Mouse (Mus musculus) 3134 (cell line): ENCODE results near the gene 1700029J07Rik.

Experiments used
- DNase-seq: peaks from one replicate; pipeline ENCODE4 v3.0.0-alpha.2; 2011; ENCODE audit warnings: low spot score; ENCODE audit not compliant: insufficient read length; ENCODE audit errors: extremely low read depth

Gene 1700029J07Rik

DNA sequence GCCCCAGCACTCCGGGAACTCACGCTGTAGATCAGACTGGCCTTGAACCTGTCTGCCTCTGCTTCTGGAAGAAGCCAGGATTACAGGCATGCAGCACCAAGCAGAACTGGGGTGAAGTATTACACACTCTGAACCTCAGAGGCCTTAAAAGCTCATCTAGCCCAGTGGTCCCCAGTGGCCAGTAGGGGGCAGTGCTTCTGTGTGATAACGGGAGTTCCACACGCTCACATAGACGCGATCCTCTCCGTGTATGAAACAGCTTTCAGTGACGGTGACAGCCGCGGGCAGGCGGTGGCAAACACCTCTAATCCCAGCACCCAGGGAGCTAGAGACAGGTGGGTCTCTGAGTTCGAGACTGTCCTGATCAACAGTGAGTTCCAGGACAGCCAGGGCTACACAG lies 4.2 kb downstream of the 1700029J07Rik start:
- no peak for DNase-seq

GRCm38 (mm10) chr8:45950622-45951021 lies 24.4 kb downstream of the 1700029J07Rik start:
- DNase-seq = no peak

DNA sequence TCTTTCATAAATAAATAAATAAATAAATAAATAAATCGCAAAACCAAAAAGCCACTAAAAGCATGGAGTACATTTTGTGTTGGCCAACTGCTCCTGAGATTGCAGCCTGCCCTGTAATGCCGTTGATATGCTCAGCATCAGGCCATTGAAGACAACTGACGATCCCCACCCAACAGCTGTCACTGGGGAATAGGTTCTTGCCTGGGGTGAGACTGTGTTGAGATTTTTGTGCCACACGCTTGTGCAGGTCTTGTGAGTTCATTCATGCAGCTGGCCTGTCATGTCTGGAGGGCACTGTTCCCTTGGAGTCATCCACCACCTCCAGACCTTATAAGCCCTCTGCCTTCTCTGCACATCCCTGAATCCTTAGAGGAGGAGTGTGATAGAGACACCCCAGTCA lies 28.8 kb downstream of the 1700029J07Rik start:
- DNase-seq = no peak

GRCm38 (mm10) chr8:45936986-45937385 lies 38.1 kb downstream of the 1700029J07Rik start:
- DNase-seq = no peak

- peak; percentile 74 for DNase-seq
Measured at GRCm38 (mm10) chr8:45934582-45935014, 40.5 kb downstream of the 1700029J07Rik start, which contains the start of gene Ccdc110. Ccdc110 (plus strand) TSS chr8:45934619.

DNA sequence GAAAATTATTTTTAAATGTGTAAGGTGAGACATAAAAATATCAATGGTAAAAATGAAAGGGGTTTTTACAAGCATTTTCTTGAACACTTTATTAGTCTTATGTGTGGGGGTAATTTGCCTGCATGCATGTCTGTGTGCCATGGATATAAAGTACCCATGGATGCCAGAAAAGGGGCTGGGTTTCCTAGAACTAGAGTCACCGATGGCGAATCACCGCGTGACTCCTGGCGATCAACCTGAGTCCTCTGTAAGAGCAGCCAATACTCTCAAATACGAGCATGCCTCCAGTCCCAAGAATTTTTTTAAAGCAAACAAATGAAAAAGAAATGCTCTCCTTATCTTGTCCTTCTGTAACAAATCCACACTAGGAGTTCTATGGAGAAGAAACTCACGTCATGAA lies 52.9 kb downstream of the 1700029J07Rik start:
- no peak for DNase-seq

DNA sequence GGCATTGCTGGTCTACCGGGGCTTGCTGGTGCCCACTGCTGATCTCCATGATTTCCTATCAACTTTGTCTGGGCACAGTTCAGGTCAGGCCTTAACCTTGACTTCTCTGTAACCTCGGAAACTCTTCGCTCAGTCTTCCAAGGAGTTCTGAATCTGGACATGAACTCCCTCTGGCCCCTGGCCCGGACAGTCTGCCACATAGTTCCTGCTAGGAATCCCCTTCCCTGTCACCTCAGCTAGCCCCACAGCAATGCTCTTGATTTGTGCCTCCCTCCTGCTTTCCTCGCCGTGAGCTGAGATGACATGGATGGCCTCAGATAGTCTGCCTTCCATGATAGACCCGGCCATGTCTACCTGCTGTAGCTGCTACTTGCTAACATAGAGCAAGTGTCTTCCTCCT lies 54.7 kb downstream of the 1700029J07Rik start:
- no peak for DNase-seq

DNA sequence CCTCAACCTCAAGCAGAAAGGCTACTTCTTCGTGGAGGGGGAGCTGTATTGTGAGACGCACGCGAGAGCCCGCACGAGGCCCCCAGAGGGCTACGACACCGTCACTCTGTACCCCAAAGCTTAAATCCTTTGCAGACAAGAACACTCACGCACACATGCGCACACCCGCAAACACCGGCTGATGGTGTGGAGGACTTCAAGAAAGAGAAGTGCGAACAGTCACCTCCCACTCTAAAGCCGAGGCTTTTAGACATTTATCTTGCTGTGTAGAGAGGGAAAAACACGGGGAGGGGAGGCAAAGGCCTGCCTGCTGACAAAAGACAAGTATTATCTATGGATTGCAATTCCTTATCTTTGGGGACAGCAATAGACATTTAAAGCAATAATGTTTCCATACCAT lies 56.2 kb downstream of the 1700029J07Rik start:
- no peak for DNase-seq

DNA sequence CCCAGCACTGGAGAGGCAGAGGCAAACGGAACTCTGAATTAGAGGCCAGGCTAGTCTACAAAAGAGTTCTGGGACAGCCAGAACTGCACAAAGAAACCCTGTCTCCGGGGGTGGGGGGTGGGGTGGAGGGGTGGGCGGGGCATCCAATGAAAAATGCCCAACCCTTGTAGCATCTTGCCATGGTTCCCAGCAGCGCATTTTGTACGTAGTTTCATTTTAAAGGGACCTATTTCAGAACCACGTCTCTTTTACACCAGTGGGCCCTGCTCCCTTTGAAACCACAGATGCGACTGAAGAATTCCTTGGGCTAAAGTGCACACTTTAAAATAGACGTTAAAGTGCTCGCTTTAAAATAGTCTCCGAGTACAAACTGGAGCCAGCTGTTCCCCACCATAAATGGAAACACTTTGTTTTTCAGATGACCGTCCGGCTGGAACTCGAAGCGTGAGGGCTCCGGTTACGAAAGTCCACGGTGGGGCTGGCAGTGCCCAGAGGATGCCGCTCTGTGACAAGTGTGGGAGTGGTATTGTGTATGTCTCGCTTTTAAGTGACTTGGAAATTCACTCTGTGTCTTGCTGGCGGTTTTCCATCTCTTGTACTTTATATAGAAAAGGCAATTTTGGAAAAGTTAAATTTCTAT lies 57.9 kb downstream of the 1700029J07Rik start:
- DNase-seq = no peak

- no peak for DNase-seq
Measured at GRCm38 (mm10) chr8:45916496-45916895, 58.6 kb downstream of the 1700029J07Rik start.

- DNase-seq = no peak
Measured at GRCm38 (mm10) chr8:45913707-45914106, 61.3 kb downstream of the 1700029J07Rik start.

GRCm38 (mm10) chr8:45906251-45906619 lies 68.8 kb downstream of the 1700029J07Rik start:
- DNase-seq = no peak

GRCm38 (mm10) chr8:45905591-45906250 lies 69.3 kb downstream of the 1700029J07Rik start:
- DNase-seq = no peak

- DNase-seq = no peak
Measured at GRCm38 (mm10) chr8:45903659-45904058, 71.4 kb downstream of the 1700029J07Rik start.
